Mouse (Mus musculus) heart, embryonic 13.5 days (tissue): Measurements from ENCODE around the gene Adss. TPM values are rescaled to one million over a fixed set of nuclear protein-coding genes. Genes with fewer than 3 reads are reported as not detected.
"Not testable (repeated sequence)": the region's sequence is repeated elsewhere in the genome, so short reads cannot be mapped to it uniquely, and the experiment has no call there.

ENCODE experiments used
- ATAC-seq: fragments of 200-750 bp; cut with Nextera tagmentation; 2 replicates; pipeline ENCODE4 v1.8.0; 2017; ENCODE audit warnings: moderate TSS enrichment; ENCODE audit not compliant: insufficient number of reproducible peaks, low FRiP score, low TSS enrichment; ENCODE audit errors: extremely low read depth
- H3K27ac ChIP-seq: fragments of 300-500 bp; sonication (generic); replicated peaks from 2 replicates; pipeline ENCODE4 v1.5.1; 2015; ENCODE audit warnings: moderate library complexity, mild to moderate bottlenecking, inconsistent platforms
- H3K27me3 ChIP-seq: fragments of 300-500 bp; sonication (generic); replicated peaks from 2 replicates; pipeline ENCODE4 v1.6.1; 2015; ENCODE audit warnings: mild to moderate bottlenecking, inconsistent platforms
- H3K36me3 ChIP-seq: fragments of 300-500 bp; sonication (generic); 2 replicates; pipeline ENCODE4 v1.6.1; 2015; ENCODE audit warnings: mild to moderate bottlenecking, inconsistent platforms
- H3K4me1 ChIP-seq: fragments of 300-500 bp; sonication (generic); 2 replicates; pipeline ENCODE4 v1.6.1; 2015; ENCODE audit warnings: inconsistent platforms
- H3K4me2 ChIP-seq: fragments of 300-500 bp; sonication (generic); 2 replicates; pipeline ENCODE4 v1.6.1; 2015; ENCODE audit warnings: inconsistent platforms, mild to moderate bottlenecking, moderate library complexity
- H3K4me3 ChIP-seq: fragments of 300-500 bp; sonication (generic); 2 replicates; pipeline ENCODE4 v1.5.1; 2015; ENCODE audit warnings: moderate library complexity, mild to moderate bottlenecking, inconsistent platforms
- H3K9ac ChIP-seq: fragments of 300-500 bp; sonication (generic); 2 replicates; pipeline ENCODE4 v1.6.1; 2015; ENCODE audit warnings: inconsistent platforms, mild to moderate bottlenecking, moderate library complexity
- H3K9me3 ChIP-seq: fragments of 300-500 bp; sonication (generic); 2 replicates; pipeline ENCODE4 v1.6.1; 2016; ENCODE audit warnings: inconsistent platforms
- WGBS: fragments of 180-500 bp; shearing (Covaris S2); methylation state at CpG from one replicate; pipeline ENCODE4 v1.1.7; 2015; ENCODE audit warnings: mixed read lengths; 5-methylcytosine and 5-hydroxymethylcytosine counted together
- polyA plus RNA-seq: library from polyadenylated mRNA; unstranded; fragments of >200 nt; fragmentation: Nextera tagmentation; extraction: Ambion mirVana; gene quantifications from 2 replicates; pipeline ENCODE4 v1.2.1, GENCODE M21; 2015

The Adss gene
- 22.3 and 24.4 TPM in 2 replicates for polyA plus RNA-seq

DNA sequence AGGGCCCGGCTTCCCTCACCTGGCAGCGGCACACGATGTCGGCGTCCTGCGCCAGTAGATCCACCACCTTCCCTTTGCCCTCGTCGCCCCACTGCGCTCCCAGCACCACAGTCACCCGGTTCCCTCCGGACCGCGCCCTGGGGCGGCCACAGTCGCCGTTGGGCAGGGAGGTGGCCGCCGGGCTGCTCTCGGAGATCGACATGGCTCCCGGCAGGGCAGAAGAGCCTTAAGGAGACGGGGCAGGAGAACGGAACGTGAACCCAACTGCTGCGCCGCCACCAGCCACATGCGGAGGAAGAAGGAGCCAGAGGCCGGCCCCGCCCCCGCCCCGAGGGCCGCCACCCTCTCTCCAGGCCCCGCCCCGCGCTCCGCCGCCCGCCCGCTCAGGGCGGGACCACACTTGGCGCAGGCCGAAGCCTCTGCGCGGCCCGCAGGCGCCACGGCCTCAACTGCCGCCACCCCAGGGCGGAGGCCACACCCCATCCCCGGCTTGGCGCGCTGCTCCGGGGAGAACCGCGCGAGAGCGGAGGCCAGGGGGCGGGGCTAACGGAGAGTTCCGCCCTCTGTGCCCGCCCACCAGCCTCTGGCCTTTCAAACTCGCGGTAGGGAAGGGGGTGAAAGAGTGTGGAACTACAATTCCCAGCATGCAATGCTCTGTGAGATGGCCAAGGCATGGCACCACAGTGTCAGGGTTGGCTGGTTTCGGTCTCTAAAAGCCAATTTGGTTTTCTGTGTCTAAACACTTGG lies at the start of gene Adss:
TSS of gene Adss (minus strand) at position 319 of the 747 bp plus-strand sequence.
- H3K27me3 ChIP-seq, result no peaks in the 10 kb centered on the region

DNA sequence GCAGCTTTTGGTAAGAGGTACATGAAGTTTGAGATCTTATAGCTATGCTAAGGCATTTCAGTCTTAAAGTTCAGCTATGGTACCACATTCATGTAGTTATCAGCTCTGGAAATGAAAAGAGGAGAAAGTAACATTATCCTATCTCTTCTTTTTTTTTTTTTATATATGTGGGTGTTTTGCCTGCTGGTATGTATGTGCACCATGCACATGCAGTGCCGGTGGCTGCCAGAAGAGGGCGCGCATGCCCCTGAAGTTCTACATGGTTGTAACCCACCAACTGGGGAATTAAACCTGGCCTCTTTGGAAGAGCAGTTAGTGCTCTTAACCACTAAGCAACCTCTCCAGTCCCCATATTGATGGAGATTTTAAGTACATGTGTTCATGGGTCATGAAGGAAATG lies 49.5 kb upstream of the Adss start:
- ATAC-seq, H3K4me2 ChIP-seq, H3K27me3 ChIP-seq, H3K4me3 ChIP-seq, H3K9ac ChIP-seq, H3K9me3 ChIP-seq, H3K27ac ChIP-seq, H3K36me3 ChIP-seq, H3K4me1 ChIP-seq: not testable (repeated sequence)
- 34% methylated on average over 3 of the region's 3 CpGs for WGBS

More for the DNA sequence above, at the start of gene Adss:
- WGBS, result under 1% methylated on average over 63 of the region's 64 CpGs
- peak within 1 kb of the TSS; percentile 97 for H3K9ac ChIP-seq
- H3K4me2 ChIP-seq, result peak within 1 kb of the TSS; percentile 79
- ATAC-seq, result peak; percentile 100
- H3K4me3 ChIP-seq, result peak within 1 kb of the TSS; percentile 96
- peaks cover 31% of the 10 kb centered on the region for H3K4me1 ChIP-seq
- no peaks in the 10 kb centered on the region for H3K36me3 ChIP-seq
- H3K9me3 ChIP-seq, result no peaks in the 10 kb centered on the region
- peak within 1 kb of the TSS; percentile 98 for H3K27ac ChIP-seq

DNA sequence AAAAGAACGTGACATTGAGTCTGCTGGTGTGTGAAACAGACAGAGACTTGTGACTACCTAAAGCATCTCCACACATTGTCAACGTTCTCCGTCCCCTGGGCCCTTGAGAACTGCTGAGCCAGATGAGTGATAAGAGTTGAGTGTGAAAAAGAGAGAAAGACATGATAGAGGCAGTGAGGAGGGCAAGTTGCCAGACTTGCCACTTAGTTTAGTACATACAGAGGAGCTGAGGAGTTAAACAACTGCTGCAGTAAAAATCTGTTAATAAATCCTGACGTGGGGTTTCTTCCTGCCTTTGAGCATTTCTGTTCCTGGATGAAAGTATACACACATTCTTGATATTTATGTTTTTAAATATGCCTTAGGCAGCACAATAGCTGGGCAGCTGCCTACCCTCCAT lies 31.5 kb upstream of the Adss start:
- WGBS, result 34% methylated on average over 4 of the region's 4 CpGs
- H3K4me1 ChIP-seq, H3K4me3 ChIP-seq, H3K36me3 ChIP-seq, H3K4me2 ChIP-seq, H3K9me3 ChIP-seq, H3K9ac ChIP-seq, H3K27me3 ChIP-seq, ATAC-seq: not testable (repeated sequence)
- H3K27ac ChIP-seq, result 0 out of 2 replicates have a peak overlapping the region, but pooled peaks have one; percentile 5

DNA sequence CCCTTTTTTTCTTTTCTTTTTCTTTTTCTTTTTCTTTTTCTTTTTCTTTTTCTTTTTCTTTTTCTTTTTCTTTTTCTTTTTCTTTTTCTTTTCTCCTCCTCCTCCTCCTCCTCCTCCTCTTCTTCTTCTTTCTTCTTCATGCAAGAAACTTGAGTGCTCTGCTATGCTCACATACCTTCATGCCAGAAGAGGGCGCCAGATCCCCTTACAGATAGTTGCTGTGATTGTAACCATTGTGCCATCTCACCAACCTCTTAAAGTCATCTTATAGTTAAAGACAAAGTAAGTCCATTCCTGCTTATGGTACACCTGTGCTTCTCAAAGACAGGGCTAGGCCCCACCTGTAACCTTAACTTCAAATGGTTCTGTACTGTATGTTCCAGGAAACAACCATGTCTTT lies 10.5 kb upstream of the Adss start:
- not testable (repeated sequence) for H3K4me1 ChIP-seq, H3K9me3 ChIP-seq, H3K27me3 ChIP-seq, H3K36me3 ChIP-seq, H3K9ac ChIP-seq, H3K27ac ChIP-seq, H3K4me2 ChIP-seq, H3K4me3 ChIP-seq, ATAC-seq
- WGBS, result 36% methylated on average over 1 of the region's 1 CpGs

DNA sequence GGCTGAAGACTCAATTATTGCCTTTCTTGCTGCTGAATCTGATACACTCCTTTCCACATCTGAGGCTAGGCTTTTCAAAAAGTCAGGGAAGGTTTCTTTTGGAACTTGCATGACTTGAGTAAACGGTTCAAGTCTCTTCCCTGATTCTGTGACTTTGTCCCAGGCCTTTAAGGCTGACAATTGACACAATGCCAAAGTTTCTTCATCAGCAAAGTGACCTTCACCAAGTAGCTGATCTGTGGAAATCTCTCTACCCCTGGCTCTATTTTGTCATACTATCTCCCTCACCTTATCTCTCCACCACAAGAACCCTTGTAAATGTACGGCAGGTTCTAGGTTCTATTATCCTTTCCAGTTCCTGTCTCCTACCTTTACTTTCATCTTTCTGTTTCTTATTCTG lies 7.2 kb upstream of the Adss start:
- Histone ChIP-seq H3K27me3 (no peaks in the 10 kb centered on the region), H3K4me1 (no peaks in the 10 kb centered on the region), H3K27ac (no peak overlapping the region), H3K9me3 (no peaks in the 10 kb centered on the region; the same call in 1 of the 2 replicates), H3K4me2 (no peak overlapping the region), H3K4me3 (no peak overlapping the region), H3K36me3 (no peaks in the 10 kb centered on the region), H3K9ac (no peak overlapping the region)
- WGBS, result 35% methylated on average over 2 of the region's 2 CpGs
- no peak for ATAC-seq

DNA sequence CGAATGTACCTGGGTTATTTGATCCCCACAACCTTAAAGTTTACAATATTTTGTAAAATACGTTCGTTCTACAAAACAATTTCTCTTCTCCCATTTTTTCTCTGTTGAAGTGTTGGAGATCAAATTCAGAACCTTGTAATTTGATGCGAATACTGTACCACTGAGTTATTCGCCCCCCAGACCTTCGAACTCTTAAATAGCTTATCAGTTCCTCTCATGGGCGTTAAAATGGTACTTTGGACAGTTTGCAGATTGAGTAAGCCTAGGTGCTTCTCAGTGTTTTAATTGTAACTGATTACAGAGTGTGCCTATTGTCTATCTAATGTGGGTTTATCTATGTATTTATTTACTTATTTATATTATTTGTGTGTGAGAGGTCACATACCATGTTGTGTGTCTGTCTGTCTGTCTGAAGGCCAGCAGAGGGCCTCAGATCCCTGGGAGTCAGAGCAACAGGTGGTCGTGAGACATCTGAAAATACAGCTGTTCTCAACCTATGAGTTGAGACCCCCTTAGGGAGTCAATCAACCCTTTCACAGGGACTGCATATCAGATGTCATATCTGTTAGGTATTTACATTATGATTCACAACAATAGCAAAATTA lies 942 bp upstream of the Adss start:
- no peak overlapping the region for H3K9ac ChIP-seq
- H3K9me3 ChIP-seq, result no peaks in the 10 kb centered on the region
- peak overlapping the region; percentile 96; the same call in 1 of the 2 replicates for H3K4me3 ChIP-seq
- H3K4me1 ChIP-seq, result peaks cover 31% of the 10 kb centered on the region
- no peak overlapping the region for H3K27ac ChIP-seq
- WGBS, result 63% methylated on average over 8 of the region's 8 CpGs
- H3K4me2 ChIP-seq, result peak overlapping the region; percentile 79
- H3K36me3 ChIP-seq, result no peaks in the 10 kb centered on the region
- no peak for ATAC-seq
- H3K27me3 ChIP-seq, result no peaks in the 10 kb centered on the region

DNA sequence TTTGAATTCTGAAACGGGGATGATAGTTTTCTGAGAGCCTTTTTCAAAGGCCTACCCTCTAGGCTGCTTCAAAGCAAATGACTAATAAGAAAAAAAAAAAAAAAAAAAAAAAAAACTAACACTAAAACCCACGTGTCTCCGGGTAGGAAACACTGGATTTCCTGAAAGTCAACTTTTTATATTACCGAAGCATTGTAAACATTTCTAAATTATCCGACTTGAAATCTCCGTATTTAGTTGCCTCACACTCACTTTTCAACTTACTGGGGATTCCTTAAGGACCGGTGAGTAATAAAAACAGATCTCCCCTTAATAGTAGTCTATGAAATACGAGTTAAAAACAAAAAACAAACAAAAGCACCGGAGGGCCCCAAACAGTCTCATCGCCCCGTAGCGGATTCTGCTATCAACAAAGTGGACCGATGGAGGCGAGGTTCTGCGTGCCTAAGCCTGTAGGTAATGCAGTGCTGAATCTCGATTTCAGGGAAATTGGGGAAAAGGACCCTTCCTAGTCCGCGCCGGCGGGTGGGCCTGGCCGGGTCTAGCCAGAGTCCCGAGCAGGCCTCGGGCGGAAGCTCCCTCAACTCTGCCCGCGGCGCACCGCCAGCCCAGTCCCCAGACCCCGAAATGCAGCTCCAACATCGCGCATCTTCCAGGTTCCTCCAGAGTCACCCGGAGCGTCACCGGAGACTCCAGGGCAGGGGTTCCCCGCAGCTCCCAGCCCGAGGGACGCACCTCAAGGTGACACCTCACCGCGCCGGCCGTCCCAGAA lies 704 bp downstream of the Adss start:
- H3K9me3 ChIP-seq, result no peaks in the 10 kb centered on the region
- peak overlapping the region; percentile 97 for H3K9ac ChIP-seq
- peak overlapping the region; percentile 96 for H3K4me3 ChIP-seq
- WGBS, result under 1% methylated on average over 41 of the region's 41 CpGs
- ATAC-seq, result peak; percentile 6; the same call in 1 of the 2 replicates
- peaks cover 31% of the 10 kb centered on the region for H3K4me1 ChIP-seq
- peak overlapping the region; percentile 79 for H3K4me2 ChIP-seq
- no peaks in the 10 kb centered on the region for H3K36me3 ChIP-seq
- H3K27ac ChIP-seq, result peak overlapping the region; percentile 98
- H3K27me3 ChIP-seq, result no peaks in the 10 kb centered on the region

DNA sequence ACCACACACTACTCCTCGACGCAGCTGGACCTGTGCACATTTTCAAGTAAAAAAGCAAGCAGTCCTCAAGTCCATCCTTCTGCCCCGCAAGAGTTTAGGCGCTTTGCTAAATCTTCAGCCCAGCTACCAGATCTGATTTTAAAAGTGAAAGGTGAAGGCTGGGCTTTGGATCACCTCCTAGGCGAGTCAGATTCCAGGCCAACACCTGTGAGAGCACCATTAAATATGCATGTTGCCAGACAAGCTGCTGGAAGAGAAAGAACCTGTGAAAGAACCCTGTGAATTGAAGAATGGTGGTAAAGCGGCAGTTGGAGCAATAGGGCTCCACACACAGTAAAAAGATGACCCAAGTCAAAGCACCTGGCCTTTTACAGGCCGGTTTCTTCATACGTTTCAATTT lies 1.4 kb downstream of the Adss start:
- H3K9ac ChIP-seq, result peak overlapping the region; percentile 97
- ATAC-seq, result no peak

DNA sequence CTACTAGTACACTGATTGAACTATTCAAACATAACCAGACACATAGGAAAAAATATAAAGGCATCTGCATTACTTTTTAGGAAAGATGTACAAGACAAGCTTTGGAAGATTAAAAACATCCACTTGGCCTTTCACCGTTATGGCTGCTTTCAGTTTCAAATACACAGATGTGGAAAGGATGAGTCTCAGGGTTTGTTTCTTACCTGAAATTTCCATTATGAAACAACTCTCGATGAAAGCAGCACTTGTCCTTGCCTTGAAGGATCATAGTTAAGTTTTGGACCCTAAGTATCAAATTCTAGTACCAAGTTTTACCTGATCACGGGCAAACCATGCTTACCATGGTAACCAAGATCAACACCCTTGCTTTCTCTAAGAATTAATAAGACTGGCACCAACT lies 3.5 kb downstream of the Adss start:
- ATAC-seq, result no peak
- H3K4me3 ChIP-seq, result no peak overlapping the region
- peaks cover 8% of the 10 kb centered on the region; the same call in 1 of the 2 replicates for H3K9me3 ChIP-seq
- no peak overlapping the region for H3K4me2 ChIP-seq
- no peaks in the 10 kb centered on the region for H3K27me3 ChIP-seq
- H3K9ac ChIP-seq, result no peak overlapping the region
- H3K4me1 ChIP-seq, result peaks cover 31% of the 10 kb centered on the region
- H3K27ac ChIP-seq, result no peak overlapping the region
- H3K36me3 ChIP-seq, result peaks cover 11% of the 10 kb centered on the region
- 76% methylated on average over 3 of the region's 3 CpGs for WGBS

More for the DNA sequence above, 1.4 kb downstream of the Adss start:
- peak overlapping the region; percentile 79 for H3K4me2 ChIP-seq
- H3K27ac ChIP-seq, result peak overlapping the region; percentile 25; the same call in 1 of the 2 replicates
- H3K27me3 ChIP-seq, result no peaks in the 10 kb centered on the region
- 13% methylated on average over 8 of the region's 8 CpGs for WGBS
- H3K4me3 ChIP-seq, result peak overlapping the region; percentile 96
- 0 out of 2 replicates have a peak, but pooled peaks cover under 1% of the 10 kb centered on the region for H3K9me3 ChIP-seq
- H3K4me1 ChIP-seq, result peaks cover 31% of the 10 kb centered on the region
- peaks cover 3% of the 10 kb centered on the region for H3K36me3 ChIP-seq

DNA sequence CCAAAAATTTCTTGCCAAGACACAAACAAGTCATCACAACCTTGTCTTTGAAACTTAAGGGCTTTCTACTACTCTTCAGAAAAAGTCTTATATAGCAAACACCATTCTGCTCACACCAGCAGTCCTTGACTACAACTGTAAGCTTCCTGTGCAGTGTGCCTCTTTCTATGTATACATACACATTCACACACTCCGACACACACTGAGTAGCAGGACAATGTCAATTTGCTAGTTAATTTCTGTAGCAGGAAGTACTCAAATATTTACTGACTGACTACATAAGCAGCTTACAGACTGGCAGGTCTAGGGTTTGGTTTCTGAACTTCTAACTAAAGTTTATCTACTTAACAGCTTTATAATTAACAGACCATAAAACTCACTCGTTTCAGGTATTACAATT lies 18.9 kb downstream of the Adss start:
- Histone ChIP-seq H3K27ac (no peak overlapping the region), H3K4me2 (no peak overlapping the region), H3K36me3 (peaks cover 69% of the 10 kb centered on the region), H3K9ac (no peak overlapping the region), H3K9me3 (no peaks in the 10 kb centered on the region), H3K27me3 (no peaks in the 10 kb centered on the region), H3K4me3 (no peak overlapping the region), H3K4me1 (no peaks in the 10 kb centered on the region)
- WGBS, result 82% methylated on average over 2 of the region's 2 CpGs
- ATAC-seq, result no peak

DNA sequence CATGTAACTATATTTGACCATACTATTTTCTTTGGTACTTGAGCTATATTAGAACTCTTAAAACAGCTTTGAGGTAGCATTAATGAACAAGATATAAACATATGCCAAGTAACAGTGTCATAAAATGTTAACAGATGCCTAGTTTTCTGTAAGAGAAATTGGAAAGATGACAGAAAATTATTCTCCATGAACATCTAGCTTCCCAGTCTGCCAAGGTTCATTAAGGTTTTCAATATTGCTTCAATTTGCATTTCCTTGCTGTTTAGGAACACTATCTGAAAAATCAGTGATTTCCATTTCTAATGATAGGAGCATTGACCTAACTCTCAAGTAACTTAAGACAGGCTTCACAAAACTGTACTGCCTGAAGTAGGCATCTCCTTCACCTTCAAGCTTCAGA lies 27.4 kb downstream of the Adss start:
- Histone ChIP-seq H3K36me3 (peaks cover 84% of the 10 kb centered on the region), H3K27ac (no peak overlapping the region), H3K4me1 (no peaks in the 10 kb centered on the region), H3K4me2 (no peak overlapping the region), H3K4me3 (no peak overlapping the region), H3K9ac (no peak overlapping the region), H3K27me3 (no peaks in the 10 kb centered on the region), H3K9me3 (no peaks in the 10 kb centered on the region)
- no peak for ATAC-seq
